Mouse (Mus musculus): Measurements from ENCODE around the gene 1700056E22Rik. TPM values are rescaled to one million over a fixed set of nuclear protein-coding genes. Genes with fewer than 3 reads are reported as not detected.

Gene 1700056E22Rik
- polyA plus RNA-seq, 1 experiment from 2014 or later: 2.4 TPM

Other genes starting within 250 kb of the 1700056E22Rik start
- gene Dusp10, start 21.0 kb downstream of the 1700056E22Rik start, polyA plus RNA-seq (2015; fragmentation: Nextera tagmentation; extraction: Ambion mirVana): 12.1 and 13.2 TPM in 2 replicates